Mouse (Mus musculus) CH12.LX (cell line): ENCODE results near the gene Serpina9. TPM values are rescaled to one million over a fixed set of nuclear protein-coding genes. Genes with fewer than 3 reads are reported as not detected.
"Not testable (repeated sequence)": the region's sequence is repeated elsewhere in the genome, so short reads cannot be mapped to it uniquely, and the experiment has no call there.

ENCODE experiments used
- DNase-seq: peaks from one replicate; pipeline ENCODE4 v3.0.0-alpha.2; 2013; ENCODE audit errors: extremely low read depth
- H3K27ac ChIP-seq: 2 replicates; pipeline ENCODE4 v1.5.1; 2012; ENCODE audit warnings: low read depth, mild to moderate bottlenecking, control low read depth, moderate library complexity; ENCODE audit not compliant: insufficient read depth
- H3K27me3 ChIP-seq: replicated peaks from 2 replicates; pipeline ENCODE3; 2012; ENCODE audit warnings: inconsistent platforms
- H3K36me3 ChIP-seq, 2 experiments: replicated peaks in 1 of 2; 2 replicates each; pipeline versions ENCODE3 to v1.6.1; 2012; ENCODE audit warnings: inconsistent platforms in 1 of 2, low read length in 1 of 2, mild to moderate bottlenecking in 1 of 2, mixed read lengths in 1 of 2, moderate library complexity in 1 of 2; ENCODE audit not compliant: control insufficient read depth in 1 of 2, insufficient read depth in 1 of 2
- H3K4me1 ChIP-seq, 2 experiments: 2 replicates each; pipeline ENCODE4 v1.6.1; 2012; ENCODE audit warnings: inconsistent platforms in 1 of 2, moderate library complexity in 1 of 2; ENCODE audit not compliant: insufficient read depth in 2 of 2, control insufficient read depth in 1 of 2
- H3K4me2 ChIP-seq: 2 replicates; pipeline ENCODE4 v1.6.1; 2012; ENCODE audit warnings: low read depth, mild to moderate bottlenecking, control low read depth; ENCODE audit not compliant: poor library complexity, insufficient read depth, severe bottlenecking
- H3K4me3 ChIP-seq, 3 experiments: fragments of 150-350 bp in 1 of 3; sonication (generic) in 1 of 3; replicated peaks in 1 of 3; 2 replicates each; pipeline versions ENCODE3 to v1.5.1; 2011 to 2012; ENCODE audit warnings: low read depth in 2 of 3, low read length in 2 of 3, mild to moderate bottlenecking in 2 of 3, moderate library complexity in 2 of 3, control low read depth in 1 of 3, improper control_type of control experiment in 1 of 3, inconsistent platforms in 1 of 3, mixed read lengths in 1 of 3; ENCODE audit not compliant: poor library complexity in 1 of 3
- H3K79me2 ChIP-seq: replicated peaks from 2 replicates; pipeline ENCODE4 v1.6.1; 2012; ENCODE audit warnings: mild to moderate bottlenecking, moderate library complexity; ENCODE audit not compliant: control insufficient read depth, poor library complexity, insufficient read depth, severe bottlenecking; ENCODE audit errors: extremely low read depth
- H3K9ac ChIP-seq: 2 replicates; pipeline ENCODE4 v1.6.1; 2012; ENCODE audit warnings: low read depth, mild to moderate bottlenecking, control low read depth, moderate library complexity; ENCODE audit not compliant: insufficient read depth
- H3K9me3 ChIP-seq: replicated peaks from 2 replicates; pipeline ENCODE3; 2012; ENCODE audit warnings: low read length, inconsistent platforms, mixed read lengths
- CHD2 ChIP-seq: IDR thresholded peaks from 2 replicates; pipeline ENCODE4 v1.6.1; 2011; ENCODE audit warnings: low read length, improper control_type of control experiment
- E2F4 ChIP-seq: IDR thresholded peaks from 2 replicates; pipeline ENCODE4 v1.6.1; 2011; ENCODE audit warnings: low read depth, low read length, improper control_type of control experiment; ENCODE audit not compliant: insufficient replicate concordance
- ELF1 ChIP-seq: IDR thresholded peaks from 2 replicates; pipeline ENCODE4 v1.6.1; 2014; ENCODE audit warnings: low read depth, mild to moderate bottlenecking, inconsistent platforms, low read length, improper control_type of control experiment
- EP300 ChIP-seq: IDR thresholded peaks from 2 replicates; pipeline ENCODE4 v1.6.1; 2011; ENCODE audit warnings: low read length, improper control_type of control experiment
- ETS1 ChIP-seq: conservative IDR thresholded peaks from 2 replicates; pipeline ENCODE4 v1.6.1; 2012; ENCODE audit warnings: low read depth, mild to moderate bottlenecking, inconsistent platforms, low read length, improper control_type of control experiment, moderate library complexity
- HCFC1 ChIP-seq: IDR thresholded peaks from 2 replicates; pipeline ENCODE4 v1.6.1; 2012; ENCODE audit warnings: low read depth, mild to moderate bottlenecking, inconsistent platforms, low read length, improper control_type of control experiment
- JUN ChIP-seq: IDR thresholded peaks from 2 replicates; pipeline ENCODE4 v1.6.1; 2011; ENCODE audit warnings: low read depth, mild to moderate bottlenecking, low read length, improper control_type of control experiment, moderate library complexity; ENCODE audit not compliant: insufficient read depth
- JUND ChIP-seq: conservative IDR thresholded peaks from 2 replicates; pipeline ENCODE4 v1.6.1; 2011; ENCODE audit warnings: low read depth, low read length, improper control_type of control experiment
- KAT2A ChIP-seq: IDR thresholded peaks from 2 replicates; pipeline ENCODE4 v1.6.1; 2012; ENCODE audit warnings: low read length, improper control_type of control experiment, inconsistent platforms; ENCODE audit not compliant: insufficient replicate concordance
- MYC ChIP-seq: IDR thresholded peaks from 2 replicates; pipeline ENCODE4 v1.6.1; 2011; ENCODE audit warnings: low read depth, mild to moderate bottlenecking, improper control_type of control experiment, low read length
- NRF1 ChIP-seq: IDR thresholded peaks from 2 replicates; pipeline ENCODE4 v1.6.1; 2014; ENCODE audit warnings: low read depth, mild to moderate bottlenecking, inconsistent platforms, low read length, improper control_type of control experiment, moderate library complexity
- POLR2A ChIP-seq: IDR thresholded peaks from 2 replicates; pipeline ENCODE4 v1.6.1; 2011; ENCODE audit warnings: low read depth, mild to moderate bottlenecking, improper control_type of control experiment, low read length
- RAD21 ChIP-seq: IDR thresholded peaks from 2 replicates; pipeline ENCODE4 v1.6.1; 2011; ENCODE audit warnings: low read depth, mild to moderate bottlenecking, low read length, improper control_type of control experiment, moderate library complexity
- RCOR1 ChIP-seq: conservative IDR thresholded peaks from 2 replicates; pipeline ENCODE4 v1.6.1; 2012; ENCODE audit warnings: low read depth, mild to moderate bottlenecking, inconsistent platforms, low read length, improper control_type of control experiment
- SMC3 ChIP-seq: IDR thresholded peaks from 2 replicates; pipeline ENCODE4 v1.6.1; 2011; ENCODE audit warnings: low read depth, low read length, improper control_type of control experiment
- TCF12 ChIP-seq: IDR thresholded peaks from 2 replicates; pipeline ENCODE4 v1.6.1; 2014; ENCODE audit warnings: low read depth, mild to moderate bottlenecking, inconsistent platforms, low read length, improper control_type of control experiment
- USF2 ChIP-seq: conservative IDR thresholded peaks from 2 replicates; pipeline ENCODE4 v1.6.1; 2011; ENCODE audit warnings: low read depth, low read length, improper control_type of control experiment
- ZC3H11A ChIP-seq: IDR thresholded peaks from 2 replicates; pipeline ENCODE4 v1.6.1; 2012; ENCODE audit warnings: low read depth, mild to moderate bottlenecking, inconsistent platforms, low read length, improper control_type of control experiment
- ZMIZ1 ChIP-seq: IDR thresholded peaks from 2 replicates; pipeline ENCODE4 v1.6.1; 2012; ENCODE audit warnings: low read depth, mild to moderate bottlenecking, inconsistent platforms, low read length, improper control_type of control experiment
- ZNF384 ChIP-seq: IDR thresholded peaks from 2 replicates; pipeline ENCODE4 v1.6.1; 2012; ENCODE audit warnings: low read depth, low read length, improper control_type of control experiment, inconsistent platforms
- dilution Hi-C: fragments of 300-500 bp; cut with MboI; formaldehyde crosslinking; loops from 2 replicates; pipeline ENCODE4 v1.14.3; 2020; ENCODE audit warnings: low sequenced_read_pairs; ENCODE audit not compliant: extremely low pct_unique_long_range_greater_than_20kb, extremely low pct_ligation_motif_present
- in situ Hi-C: fragments of 300-500 bp; cut with MboI; formaldehyde crosslinking; loops from 3 replicates; pipeline ENCODE4 v1.14.3; 2019; ENCODE audit warnings: low sequenced_read_pairs, low pct_ligation_motif_present, low pct_unique_long_range_greater_than_20kb, mixed read lengths
- polyA plus RNA-seq: library from polyadenylated mRNA; unstranded; fragments of >175 nt; gene quantifications from 2 replicates; pipeline ENCODE4 v1.2.1, GENCODE M21; 2012; ENCODE audit warnings: low read depth; ENCODE audit not compliant: insufficient read length
- total RNA-seq, 2 experiments: library from RNA; depleted of rRNA; stranded (reverse); fragments of 300-350 nt in 1 of 2; fragments of >200 nt in 1 of 2; gene quantifications; 2 replicates each; pipeline ENCODE4 v1.2.3; 2012 to 2014

The Serpina9 gene
- total and polyA plus RNA-seq, 3 experiments, result 0.08 to 0.36 (median 0.23) TPM

DNA sequence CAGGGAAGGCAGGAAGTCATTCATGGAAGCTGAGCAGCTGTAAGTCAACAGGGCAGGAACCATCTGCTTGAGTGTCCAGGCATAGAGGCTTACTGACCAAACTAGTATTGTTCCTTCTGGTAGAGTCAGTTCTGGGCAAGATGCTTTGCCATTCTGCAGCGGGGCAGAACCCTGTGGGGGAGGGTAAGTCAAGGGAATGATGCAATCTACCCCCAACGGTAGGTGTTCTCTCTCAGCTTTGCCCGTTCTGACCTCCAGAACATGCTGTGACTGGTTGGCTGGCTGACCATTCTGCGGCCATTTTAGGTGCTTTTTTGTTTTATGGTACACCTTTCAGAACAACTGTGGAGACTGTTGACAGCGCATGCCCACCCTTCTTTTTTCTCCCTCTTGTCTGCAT is 51.2 kb downstream of the Serpina9 start:
- dilution Hi-C loops (no loop called here), in situ Hi-C loops (no loop called here)
- Histone ChIP-seq H3K27me3 (peaks cover 65% of the 10 kb centered on the region), H3K27ac (no peak overlapping the region), H3K9me3 (no peaks in the 10 kb centered on the region), H3K9ac (no peak overlapping the region), H3K4me1 (peaks cover 10 to 11% of the 10 kb centered on the region in 2 experiments), H3K4me2 (no peak overlapping the region), H3K79me2 (no peaks in the 10 kb centered on the region), H3K4me3 (no peak overlapping the region), H3K36me3 (no peaks in the 10 kb centered on the region)
- no peak for TF ChIP-seq ZC3H11A
- no peak for TF ChIP-seq CHD2
- no peak for TF ChIP-seq RAD21
- no peak for TF ChIP-seq NRF1
- TF ChIP-seq ZMIZ1, result no peak
- no peak for DNase-seq

DNA sequence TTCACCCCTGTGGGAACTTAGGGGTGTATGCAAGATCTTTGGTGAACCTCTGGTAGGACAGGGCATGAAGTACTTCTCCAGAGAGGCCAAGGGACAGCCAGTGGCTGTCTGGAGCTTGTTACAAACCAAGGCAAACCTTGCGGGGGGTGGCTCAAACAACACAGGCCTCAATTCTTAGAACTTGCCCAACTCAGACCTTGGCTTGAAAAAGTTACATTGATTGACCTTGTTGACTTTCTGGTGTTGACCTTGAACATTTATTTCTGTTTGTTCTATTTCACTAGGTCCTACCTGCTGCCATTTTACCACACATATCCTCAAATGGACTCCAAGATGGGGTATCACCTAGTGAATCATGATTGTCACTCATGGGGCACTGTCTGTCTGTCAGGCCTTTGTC is 51.8 kb downstream of the Serpina9 start:
- TF ChIP-seq ELF1 (no peak), RCOR1 (no peak), ETS1 (no peak)
- TF ChIP-seq, all 38 proteins: peak for 0

GRCm38 (mm10) chr12:103958798-103959197 is 54.8 kb downstream of the Serpina9 start, which contains the start of gene Serpina1e:
Serpina1e (minus strand) TSS chr12:103958975.
- no peak within 1 kb of the TSS for H3K27ac ChIP-seq
- no peak within 1 kb of the TSS for H3K9ac ChIP-seq
- no peak within 1 kb of the TSS for H3K4me2 ChIP-seq
- no peak for DNase-seq
- H3K79me2 ChIP-seq, result no peaks in the 10 kb centered on the region
- H3K9me3 ChIP-seq, result no peaks in the 10 kb centered on the region
- H3K4me1 ChIP-seq, result peaks cover 10 to 11% of the 10 kb centered on the region in 2 experiments
- no peak for TF ChIP-seq HCFC1
- no peak for TF ChIP-seq KAT2A
- TF ChIP-seq EP300, result no peak
- no peak for TF ChIP-seq JUND
- TF ChIP-seq TCF12, result no peak
- TF ChIP-seq NRF1, result no peak
- TF ChIP-seq E2F4, result no peak
- no peak for TF ChIP-seq ZC3H11A
- TF ChIP-seq JUN, result no peak
- TF ChIP-seq CHD2, result no peak
- TF ChIP-seq ZNF384, result no peak
- TF ChIP-seq SMC3, result no peak
- no peak for TF ChIP-seq USF2
- TF ChIP-seq MYC, result no peak
- TF ChIP-seq ETS1, result no peak
- TF ChIP-seq POLR2A, result no peak
- H3K27me3 ChIP-seq, result peaks cover 43% of the 10 kb centered on the region
- in situ Hi-C loops, result no loop called here
- no peaks in the 10 kb centered on the region for H3K36me3 ChIP-seq
- no peak within 1 kb of the TSS for H3K4me3 ChIP-seq
- dilution Hi-C loops, result no loop called here

More for the DNA sequence above, 51.8 kb downstream of the Serpina9 start:
- no peak overlapping the region for H3K27ac ChIP-seq
- H3K27me3 ChIP-seq, result peaks cover 61% of the 10 kb centered on the region
- H3K4me2 ChIP-seq, result no peak overlapping the region
- H3K9me3 ChIP-seq, result no peaks in the 10 kb centered on the region
- dilution Hi-C loops (no loop called here), in situ Hi-C loops (no loop called here)
- H3K36me3 ChIP-seq, result no peaks in the 10 kb centered on the region
- H3K4me3 ChIP-seq, result no peak overlapping the region
- H3K4me1 ChIP-seq, result peaks cover 10 to 11% of the 10 kb centered on the region in 2 experiments
- H3K9ac ChIP-seq, result no peak overlapping the region
- H3K79me2 ChIP-seq, result no peaks in the 10 kb centered on the region
- DNase-seq, result no peak

DNA sequence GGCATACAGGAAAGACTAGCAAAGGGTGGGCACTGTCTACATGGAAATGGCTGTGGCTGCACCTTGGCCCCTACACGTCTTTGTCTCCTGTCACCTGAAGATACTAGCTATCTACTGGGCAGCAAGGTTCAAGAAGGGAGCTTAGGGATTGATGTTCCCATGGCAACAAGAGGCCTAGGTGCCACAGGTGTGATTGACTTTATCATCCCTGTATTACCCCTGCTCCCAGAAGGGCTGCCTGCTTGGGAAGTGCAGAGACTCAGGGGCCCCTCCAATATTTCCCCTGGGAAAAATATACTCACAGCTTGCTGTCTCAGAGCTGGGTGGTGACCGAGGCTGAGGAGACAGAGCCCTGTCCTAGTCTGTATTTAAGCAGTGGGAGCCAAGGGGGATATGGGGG is 57.0 kb downstream of the Serpina9 start:
- H3K4me1 ChIP-seq, H3K27ac ChIP-seq, H3K9me3 ChIP-seq, H3K4me3 ChIP-seq, H3K4me2 ChIP-seq, DNase-seq, H3K9ac ChIP-seq, in situ Hi-C loops, H3K36me3 ChIP-seq, dilution Hi-C loops, H3K79me2 ChIP-seq: not testable (repeated sequence)
- peaks cover 25% of the 10 kb centered on the region for H3K27me3 ChIP-seq
